Mouse (Mus musculus): ENCODE results near the gene Hsf4. TPM values are rescaled to one million over a fixed set of nuclear protein-coding genes. Genes with fewer than 3 reads are reported as not detected.

Gene Hsf4
- total and polyA plus RNA-seq, 3 experiments: 2.7 to 4.3 (median 3.9) TPM

- H3K4me1 ChIP-seq (ENCODE audit: control insufficient read depth, insufficient read depth, low read length): peaks cover 6% of the 10 kb centered on the region
- TF ChIP-seq EP300 (IDR thresholded peaks at IDR 0.05; ENCODE audit: insufficient read depth, low read depth, low read length) (no peak), POLR2A (IDR thresholded peaks at IDR 0.05; ENCODE audit: insufficient read depth, low read depth, low read length) (no peak), CTCF (IDR thresholded peaks at IDR 0.05) (no peak)
Measured at GRCm38 (mm10) chr8:105295256-105295655, 25.7 kb downstream of the Hsf4 start.

GRCm38 (mm10) chr8:105295895-105296573, 26.4 kb downstream of the Hsf4 start, which contains the start of gene Exoc3l:
TSS of gene Exoc3l (minus strand) at chr8:105296101.
- peak in 1 of 2 experiments; percentile 42 for DNase-seq
- Histone ChIP-seq H3K27ac (peak within 1 kb of the TSS; percentile 88), H3K4me3 (peak within 1 kb of the TSS; percentile 99), H3K79me2 (replicated peaks; ENCODE audit: control insufficient read depth, insufficient read depth, low read length) (no peaks in the 10 kb centered on the region), H3K36me3 (ENCODE audit: control insufficient read depth, insufficient read depth, low read length) (peaks cover 4% of the 10 kb centered on the region), H3K9ac (ENCODE audit: low read depth, low read length) (peak within 1 kb of the TSS; percentile 51), H3K4me1 (ENCODE audit: control insufficient read depth, insufficient read depth, low read length) (peaks cover 3% of the 10 kb centered on the region), H3K27me3 (ENCODE audit: control insufficient read depth, insufficient read depth, low read length) (no peaks in the 10 kb centered on the region)
- intact Hi-C loops (cut with DNase I): loop anchor here (10.0 kb wide), 1 partner anchor 641 kb away; no protein-coding TSS in a partner anchor
- 29% methylated on average over 11 of the region's 11 CpGs for WGBS
- TF ChIP-seq POLR2A (IDR thresholded peaks at IDR 0.05; ENCODE audit: insufficient read depth, low read depth, low read length) (0 out of 2 replicates have a peak, but pooled peaks have one; percentile 31), EP300 (IDR thresholded peaks at IDR 0.05; ENCODE audit: insufficient read depth, low read depth, low read length) (no peak), CTCF (IDR thresholded peaks at IDR 0.05) (no peak)

More at GRCm38 (mm10) chr8:105295256-105295655, 25.7 kb downstream of the Hsf4 start:
- Histone ChIP-seq H3K4me3 (peak overlapping the region; percentile 34), H3K36me3 (ENCODE audit: control insufficient read depth, insufficient read depth, low read length) (peaks cover 4% of the 10 kb centered on the region), H3K79me2 (replicated peaks; ENCODE audit: control insufficient read depth, insufficient read depth, low read length) (no peaks in the 10 kb centered on the region), H3K9ac (ENCODE audit: low read depth, low read length) (peak overlapping the region; percentile 51), H3K27me3 (ENCODE audit: control insufficient read depth, insufficient read depth, low read length) (no peaks in the 10 kb centered on the region), H3K27ac (peak overlapping the region; percentile 88)
- intact Hi-C loops (cut with DNase I): loop anchor here (10.0 kb wide), 1 partner anchor 640 kb away; no protein-coding TSS in a partner anchor
- DNase-seq: no peak
- 40% methylated on average over 11 of the region's 11 CpGs for WGBS

DNA sequence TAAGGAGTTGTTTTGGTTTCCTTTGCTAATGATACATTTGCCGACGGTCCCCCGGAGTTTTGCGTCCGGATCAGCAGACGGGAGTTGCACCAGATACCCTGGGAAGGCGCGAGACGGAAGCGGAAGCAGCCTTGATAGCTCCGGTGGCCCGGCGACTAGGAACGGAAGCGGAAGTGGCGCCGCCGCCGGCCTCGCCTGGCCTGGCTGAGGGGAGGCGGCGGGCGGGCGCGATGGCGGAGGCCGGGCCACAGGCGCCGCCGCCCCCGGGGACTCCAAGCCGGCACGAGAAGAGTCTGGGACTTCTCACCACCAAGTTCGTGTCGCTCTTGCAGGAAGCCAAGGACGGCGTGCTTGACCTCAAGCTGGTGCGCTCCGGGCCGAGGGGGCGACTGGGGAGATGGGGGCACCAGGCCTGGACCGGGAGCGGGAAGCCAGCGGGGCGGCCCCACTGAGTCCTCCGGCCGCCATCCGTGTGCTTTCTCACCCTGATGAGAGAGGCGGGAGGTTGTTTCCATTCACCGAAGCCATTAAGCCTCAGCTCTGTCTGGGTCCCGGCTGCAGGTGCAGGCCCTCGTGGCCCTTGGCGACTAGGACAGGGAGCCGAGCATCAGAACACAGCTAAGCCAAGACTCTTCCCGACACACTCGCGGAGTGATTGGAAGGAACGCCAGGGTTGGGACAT, 28.1 kb downstream of the Hsf4 start, which contains the start of gene E2f4:
E2f4 (plus strand) TSS at position 153 of the 682 bp plus-strand sequence.
- Histone ChIP-seq H3K4me1 (ENCODE audit: control insufficient read depth, insufficient read depth, low read length) (peaks cover 3% of the 10 kb centered on the region), H3K36me3 (ENCODE audit: control insufficient read depth, insufficient read depth, low read length) (peaks cover 4% of the 10 kb centered on the region), H3K27me3 (ENCODE audit: control insufficient read depth, insufficient read depth, low read length) (no peaks in the 10 kb centered on the region), H3K79me2 (replicated peaks; ENCODE audit: control insufficient read depth, insufficient read depth, low read length) (no peaks in the 10 kb centered on the region), H3K27ac (peak within 1 kb of the TSS; percentile 88), H3K9ac (ENCODE audit: low read depth, low read length) (peak within 1 kb of the TSS; percentile 96), H3K4me3 (peak within 1 kb of the TSS; percentile 99)
- DNase-seq: peak; percentile 93 to 95
- intact Hi-C loops (cut with DNase I): loop anchor here (1.0 to 10.0 kb wide), 2 partner anchors 29 to 643 kb away; partner anchors contain the start of genes Lrrc29 and Tmem208
- TF ChIP-seq EP300 (IDR thresholded peaks at IDR 0.05; ENCODE audit: insufficient read depth, low read depth, low read length) (0 out of 2 replicates have a peak, but pooled peaks have one; percentile 54), POLR2A (IDR thresholded peaks at IDR 0.05; ENCODE audit: insufficient read depth, low read depth, low read length) (peak; percentile 60), CTCF (IDR thresholded peaks at IDR 0.05) (no peak)
- WGBS: under 1% methylated on average over 58 of the region's 58 CpGs

DNA sequence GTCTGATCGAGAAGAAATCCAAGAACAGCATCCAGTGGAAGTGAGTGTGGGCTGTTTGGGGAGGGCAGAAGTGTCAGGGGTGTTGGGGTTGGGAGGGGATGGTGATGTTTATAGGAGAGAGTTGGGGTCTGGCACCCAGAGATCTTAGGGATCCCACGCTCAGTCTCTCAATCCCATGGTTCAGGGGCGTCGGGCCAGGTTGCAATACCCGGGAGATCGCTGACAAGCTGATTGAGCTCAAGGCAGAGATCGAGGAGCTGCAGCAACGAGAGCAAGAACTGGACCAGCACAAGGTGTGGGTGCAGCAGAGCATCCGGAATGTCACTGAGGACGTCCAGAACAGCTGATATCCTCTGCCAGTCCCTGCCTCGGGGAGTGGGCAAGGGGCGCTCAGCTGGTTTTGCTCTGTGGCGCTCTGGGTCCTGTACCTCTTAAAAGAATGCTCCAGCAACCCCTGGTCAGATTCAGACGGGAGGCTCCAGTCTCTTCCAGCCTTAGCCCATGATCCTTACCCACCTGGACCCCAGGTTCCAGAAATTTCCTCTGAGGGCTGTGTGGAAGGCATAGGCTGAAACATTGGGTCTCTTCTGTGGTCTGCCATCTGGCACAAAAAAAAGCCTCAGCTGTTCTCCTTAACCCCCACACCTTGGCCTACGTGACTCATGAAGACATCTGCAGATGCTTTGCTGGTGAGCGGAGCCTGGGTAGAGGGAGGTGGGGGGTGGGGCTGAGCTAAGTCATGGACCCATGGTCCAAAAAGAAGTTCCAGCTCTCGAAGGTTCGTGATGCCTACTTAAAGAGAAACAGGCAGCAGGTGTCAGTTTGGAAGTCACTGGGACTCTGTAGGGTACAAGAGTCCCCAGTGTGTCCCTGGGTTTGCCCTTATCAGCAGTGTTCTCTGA, 29.0 kb downstream of the Hsf4 start:
- peak overlapping the region; percentile 99 for H3K4me3 ChIP-seq
- H3K27me3 ChIP-seq (ENCODE audit: control insufficient read depth, insufficient read depth, low read length): no peaks in the 10 kb centered on the region
- peak overlapping the region; percentile 88 for H3K27ac ChIP-seq
- DNase-seq: no peak
- TF ChIP-seq POLR2A (IDR thresholded peaks at IDR 0.05; ENCODE audit: insufficient read depth, low read depth, low read length): no peak
- H3K4me1 ChIP-seq (ENCODE audit: control insufficient read depth, insufficient read depth, low read length): peaks cover 3% of the 10 kb centered on the region
- peaks cover 4% of the 10 kb centered on the region for H3K36me3 ChIP-seq (ENCODE audit: control insufficient read depth, insufficient read depth, low read length)
- no peaks in the 10 kb centered on the region for H3K79me2 ChIP-seq (replicated peaks; ENCODE audit: control insufficient read depth, insufficient read depth, low read length)
- WGBS: 36% methylated on average over 18 of the region's 18 CpGs
- H3K9ac ChIP-seq (ENCODE audit: low read depth, low read length): peak overlapping the region; percentile 96
- intact Hi-C loops (cut with DNase I): loop anchor here (10.0 kb wide), 1 partner anchor 644 kb away; no protein-coding TSS in a partner anchor

DNA sequence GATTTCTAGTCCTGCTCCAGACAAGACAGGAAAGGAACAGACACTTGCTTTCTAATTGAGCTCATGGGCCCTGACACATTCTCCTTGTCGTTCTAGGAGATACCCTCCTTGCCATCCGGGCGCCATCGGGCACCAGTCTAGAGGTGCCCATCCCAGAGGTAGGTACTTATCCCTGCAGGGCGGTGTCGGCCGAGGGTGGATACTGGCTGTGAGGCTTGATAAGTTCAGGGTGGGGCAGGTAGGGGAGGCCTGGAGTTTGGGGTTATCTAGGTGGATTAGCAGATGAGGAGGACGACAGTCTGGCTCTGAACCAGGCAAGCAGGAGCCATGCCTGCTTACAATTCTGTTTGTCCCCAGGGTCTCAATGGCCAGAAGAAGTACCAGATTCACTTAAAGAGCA, 30.4 kb downstream of the Hsf4 start:
- no peak for TF ChIP-seq CTCF (IDR thresholded peaks at IDR 0.05)
- no peak for TF ChIP-seq EP300 (IDR thresholded peaks at IDR 0.05; ENCODE audit: insufficient read depth, low read depth, low read length)
- no peak for TF ChIP-seq POLR2A (IDR thresholded peaks at IDR 0.05; ENCODE audit: insufficient read depth, low read depth, low read length)
- no peak overlapping the region for H3K9ac ChIP-seq (ENCODE audit: low read depth, low read length)
- peaks cover 4% of the 10 kb centered on the region for H3K36me3 ChIP-seq (ENCODE audit: control insufficient read depth, insufficient read depth, low read length)
- peaks cover 6% of the 10 kb centered on the region for H3K4me1 ChIP-seq (ENCODE audit: control insufficient read depth, insufficient read depth, low read length)
- H3K27me3 ChIP-seq (ENCODE audit: control insufficient read depth, insufficient read depth, low read length): no peaks in the 10 kb centered on the region
- H3K4me3 ChIP-seq: no peak overlapping the region
- no peaks in the 10 kb centered on the region for H3K79me2 ChIP-seq (replicated peaks; ENCODE audit: control insufficient read depth, insufficient read depth, low read length)
- intact Hi-C loops (cut with DNase I): loop anchor here (10.0 kb wide), 1 partner anchor 645 kb away; no protein-coding TSS in a partner anchor
- H3K27ac ChIP-seq: no peak overlapping the region
- WGBS: 91% methylated on average over 8 of the region's 8 CpGs
- DNase-seq: no peak
